Mouse (Mus musculus): ENCODE results near the gene Psrc1.

The Psrc1 gene

DNA sequence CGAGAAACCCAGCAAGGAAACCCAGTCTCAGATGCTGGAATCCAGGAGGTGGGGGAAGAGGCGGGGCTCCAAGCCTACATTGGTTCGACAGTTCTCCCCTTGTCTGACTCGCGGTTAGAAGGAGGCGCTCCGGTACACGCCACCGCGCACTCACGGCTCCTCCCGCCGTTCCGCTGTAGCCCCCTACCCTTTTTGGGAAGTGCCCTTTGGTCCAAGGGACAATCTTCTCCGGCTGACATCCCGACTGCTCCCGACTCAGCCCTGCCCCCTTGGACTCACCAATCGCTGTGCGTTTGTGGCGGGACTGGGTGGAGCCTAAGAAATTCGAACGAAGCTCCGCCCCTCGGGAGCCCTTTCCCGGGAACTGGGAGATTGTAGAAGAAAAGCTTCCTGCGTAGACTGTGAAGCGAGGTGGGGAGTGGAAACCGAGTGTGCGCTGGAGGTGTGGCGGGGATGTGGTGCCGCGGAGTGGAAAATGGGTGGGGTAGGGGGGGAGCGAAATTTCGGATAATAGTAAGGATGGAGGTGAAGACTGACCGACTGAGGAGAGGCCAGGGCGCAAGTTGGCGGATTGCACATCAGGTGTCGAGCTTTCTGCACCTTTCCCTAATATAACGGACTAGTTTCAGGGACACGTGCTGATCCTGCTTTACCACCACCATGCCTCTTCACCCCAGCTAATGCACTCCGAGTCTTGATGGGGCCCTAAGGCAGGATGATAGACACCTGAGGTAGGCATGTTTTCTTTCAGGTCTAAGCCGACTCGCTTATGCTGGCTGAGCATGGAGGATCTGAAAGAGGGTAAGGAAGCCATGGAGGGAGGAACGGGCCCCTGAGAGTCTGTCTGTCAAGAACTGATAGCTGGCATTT lies at the start of gene Psrc1:
Psrc1 (plus strand) TSS at position 355 of the 870 bp plus-strand sequence.
- peak; percentile 87 to 90 for DNase-seq (ENCODE audit: low spot score in 2 of 2)

DNA sequence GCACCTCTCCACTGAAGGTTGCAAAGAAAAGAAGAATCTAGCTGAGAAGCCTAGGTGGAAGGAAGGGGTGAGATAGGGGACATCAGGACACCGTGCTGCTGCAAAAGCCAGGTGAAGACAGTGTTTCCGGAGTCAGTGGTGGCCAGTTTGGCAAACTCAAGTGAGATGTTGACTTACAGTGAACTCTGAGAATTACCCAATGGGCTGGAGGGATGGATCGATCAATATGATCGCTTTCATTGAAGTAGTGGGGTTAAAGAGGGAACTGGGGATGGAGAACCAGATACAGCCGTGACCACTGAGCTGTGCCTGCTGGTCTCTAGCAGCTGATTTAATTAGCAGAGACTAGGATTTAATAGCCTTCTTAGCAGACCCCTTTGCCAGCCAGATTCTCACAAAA lies 46.8 kb upstream of the Psrc1 start:
- no peak for DNase-seq (ENCODE audit: low spot score in 2 of 2)

DNA sequence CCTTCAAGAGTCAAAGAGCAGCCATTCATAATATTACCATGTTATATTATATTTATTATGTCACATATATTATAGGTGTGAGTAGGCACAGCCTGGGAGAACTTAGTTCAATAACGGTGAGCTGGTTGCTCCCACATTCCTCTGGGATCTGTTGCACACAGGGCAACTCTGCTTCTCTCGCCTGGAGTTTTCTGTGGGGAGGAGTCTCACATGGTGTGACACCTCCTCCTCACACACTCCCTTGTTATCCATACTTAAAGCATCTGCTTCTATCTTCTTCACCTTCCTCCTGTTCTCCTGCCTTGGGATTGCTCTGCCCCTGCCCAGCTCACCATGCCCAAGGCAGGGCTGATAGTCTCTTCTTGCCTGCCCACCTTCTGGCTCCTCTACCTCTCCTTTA lies 42.6 kb upstream of the Psrc1 start:
- DNase-seq (ENCODE audit: low spot score in 2 of 2): no peak

DNA sequence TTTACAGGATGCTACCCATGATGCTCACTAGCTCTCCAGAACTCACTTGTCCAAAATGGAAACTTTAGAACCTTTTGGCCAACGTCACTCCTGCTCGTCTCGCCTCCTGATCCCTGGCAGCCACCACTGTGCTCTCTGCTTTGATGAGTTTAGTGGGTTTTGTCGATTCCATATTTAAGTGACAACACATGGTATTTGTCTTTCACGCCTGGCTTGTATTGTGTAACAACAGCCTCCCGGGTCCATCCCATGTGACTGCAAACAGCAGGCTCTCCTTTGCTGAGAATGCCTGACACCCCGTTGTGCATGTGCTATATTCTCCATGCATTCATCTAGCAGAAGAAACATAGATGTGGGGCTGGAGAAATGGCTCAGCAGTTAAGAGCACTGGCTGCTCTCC lies 41.5 kb upstream of the Psrc1 start:
- DNase-seq (ENCODE audit: low spot score in 2 of 2): no peak

- DNase-seq (ENCODE audit: low spot score in 2 of 2): no peak
Observed at GRCm38 (mm10) chr3:108345855-108346254, 37.8 kb upstream of the Psrc1 start.

- no peak for DNase-seq (ENCODE audit: low spot score in 2 of 2)
Observed at GRCm38 (mm10) chr3:108348376-108348775, 35.3 kb upstream of the Psrc1 start.

GRCm38 (mm10) chr3:108355245-108355644 lies 28.4 kb upstream of the Psrc1 start:
- no peak for DNase-seq (ENCODE audit: low spot score in 2 of 2)

DNA sequence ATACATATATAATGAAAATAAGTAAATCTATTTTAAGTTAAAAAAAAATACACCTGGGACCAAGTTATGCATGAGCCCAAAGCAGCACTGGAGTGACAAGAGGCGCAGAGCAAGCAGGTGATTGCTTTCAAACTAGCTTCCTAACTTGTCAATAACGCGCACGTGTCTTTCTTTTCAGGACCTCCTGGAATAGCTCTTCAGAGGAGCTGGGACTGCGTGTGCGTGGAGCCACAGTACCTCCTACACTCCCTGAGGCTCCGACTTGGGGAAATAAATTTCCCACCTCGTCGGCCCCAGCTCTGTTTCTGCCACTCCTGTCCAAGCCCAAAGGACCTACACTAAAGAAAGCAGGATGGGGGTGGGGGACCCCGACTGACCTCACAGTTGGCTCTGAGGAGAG lies 26.6 kb upstream of the Psrc1 start:
- no peak for DNase-seq (ENCODE audit: low spot score in 2 of 2)

GRCm38 (mm10) chr3:108358445-108358844 lies 25.2 kb upstream of the Psrc1 start:
- DNase-seq (ENCODE audit: low spot score in 2 of 2): no peak

DNA sequence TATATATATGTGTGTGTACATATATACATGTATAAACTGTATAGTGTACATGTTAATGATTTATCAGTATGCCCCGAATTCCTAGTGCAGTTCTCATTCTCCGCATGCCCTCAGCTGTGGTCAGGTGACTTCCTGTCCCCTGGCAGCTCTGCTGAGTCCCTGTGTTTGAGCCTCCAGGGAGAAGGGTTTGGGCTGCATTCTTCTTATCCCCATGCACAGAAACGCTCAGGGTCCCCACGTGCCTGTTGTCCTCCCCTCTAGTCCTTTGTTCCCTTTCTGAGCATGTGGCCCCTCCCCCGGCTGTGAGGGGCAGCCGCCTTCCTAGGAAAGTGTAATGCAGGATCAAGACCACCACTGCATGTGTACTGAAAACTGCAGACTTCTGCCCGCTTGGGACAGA lies 22.7 kb upstream of the Psrc1 start:
- no peak for DNase-seq (ENCODE audit: low spot score in 2 of 2)

GRCm38 (mm10) chr3:108363626-108364025 lies 20.0 kb upstream of the Psrc1 start:
- DNase-seq (ENCODE audit: low spot score in 2 of 2): no peak

DNA sequence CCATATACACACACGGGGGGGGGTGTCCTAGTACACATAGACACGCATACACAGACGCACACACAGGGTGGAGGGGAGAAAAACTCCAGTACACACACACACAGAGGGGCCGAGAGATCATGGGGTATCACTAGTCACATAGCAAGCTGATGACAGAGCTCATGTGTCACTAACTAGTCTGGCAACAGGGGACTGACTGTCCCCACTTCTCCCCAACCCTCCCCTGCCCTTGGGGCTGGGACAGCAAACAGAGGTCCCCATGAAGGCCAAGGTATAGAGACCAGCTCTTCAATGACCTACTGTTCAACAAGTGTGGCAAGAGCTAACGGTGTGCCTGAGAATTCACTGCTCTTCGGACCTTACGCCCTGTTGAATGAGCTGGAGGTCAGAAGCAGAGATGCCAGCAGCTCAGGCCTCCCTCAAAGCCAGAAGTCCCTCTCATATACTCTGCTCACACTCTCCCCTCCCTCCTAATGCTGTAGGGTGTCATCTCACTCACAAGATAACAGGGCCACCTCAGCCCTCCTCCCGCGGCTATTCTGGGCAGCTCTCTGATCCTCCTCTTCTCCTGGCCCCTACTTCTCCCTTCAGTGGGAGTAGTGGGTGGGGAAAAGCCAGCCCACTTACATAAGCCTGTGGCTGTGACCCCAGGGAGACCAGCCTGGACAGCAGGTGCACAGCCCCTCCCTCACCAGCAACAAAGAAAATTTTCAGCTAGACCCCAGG lies 19.2 kb upstream of the Psrc1 start, which contains the start of gene Mybphl:
Mybphl (plus strand) TSS at position 642 of the 726 bp plus-strand sequence.
- DNase-seq (ENCODE audit: low spot score in 2 of 2): no peak

GRCm38 (mm10) chr3:108367173-108367572 lies 16.5 kb upstream of the Psrc1 start:
- DNase-seq (ENCODE audit: low spot score in 2 of 2): no peak

DNA sequence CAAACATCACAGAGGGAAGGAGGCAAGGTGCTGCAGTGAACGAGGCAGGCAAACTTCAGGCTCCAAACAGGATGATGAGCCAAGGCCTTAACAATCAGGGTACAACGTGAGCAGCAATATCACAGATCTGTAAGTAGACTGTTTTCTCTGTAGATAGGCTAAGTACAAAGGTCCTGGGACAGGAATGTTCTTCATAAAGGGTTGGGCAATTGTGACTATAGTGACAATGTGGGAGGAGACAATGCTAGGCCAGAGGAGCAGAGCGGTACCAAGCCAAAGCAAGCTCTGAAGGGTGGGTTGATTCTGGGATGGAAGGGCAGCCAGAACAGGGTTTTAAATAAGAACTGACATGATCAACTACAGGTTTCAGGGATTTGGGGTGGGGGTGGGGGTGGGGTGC lies 15.8 kb upstream of the Psrc1 start:
- no peak for DNase-seq (ENCODE audit: low spot score in 2 of 2)

- no peak for DNase-seq (ENCODE audit: low spot score in 2 of 2)
Observed at GRCm38 (mm10) chr3:108368721-108369120, 14.9 kb upstream of the Psrc1 start.

- no peak for DNase-seq (ENCODE audit: low spot score in 2 of 2)
Observed at GRCm38 (mm10) chr3:108372274-108372673, 11.4 kb upstream of the Psrc1 start.

GRCm38 (mm10) chr3:108372691-108373090 lies 10.9 kb upstream of the Psrc1 start:
- no peak for DNase-seq (ENCODE audit: low spot score in 2 of 2)

GRCm38 (mm10) chr3:108378875-108379663 lies 4.6 kb upstream of the Psrc1 start:
- DNase-seq (ENCODE audit: low spot score in 2 of 2): no peak

DNA sequence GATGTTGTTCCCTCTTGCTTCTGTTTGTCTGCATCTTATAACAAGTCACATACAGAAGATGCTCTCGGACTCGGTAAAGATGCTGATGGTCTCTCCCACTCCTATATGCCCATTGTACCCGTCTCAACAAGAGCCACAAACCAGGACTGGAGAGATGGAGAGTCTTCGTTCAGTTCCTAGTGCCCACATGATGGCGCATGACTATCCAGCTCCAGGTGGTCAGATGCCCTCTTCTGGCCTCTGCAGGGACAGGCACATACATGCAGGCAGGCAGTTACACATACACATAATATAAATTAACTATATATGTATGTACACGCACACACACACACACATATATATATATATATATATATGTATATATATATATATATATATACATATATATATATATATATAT lies 2.9 kb upstream of the Psrc1 start:
- DNase-seq (ENCODE audit: low spot score in 2 of 2): peak in 1 of 2 experiments; percentile 50

GRCm38 (mm10) chr3:108381945-108382875 lies 1.4 kb upstream of the Psrc1 start:
- DNase-seq (ENCODE audit: low spot score in 2 of 2): no peak

- no peak for DNase-seq (ENCODE audit: low spot score in 2 of 2)
Observed at GRCm38 (mm10) chr3:108384425-108384824, 786 bp downstream of the Psrc1 start.
